Mouse (Mus musculus) megakaryocyte, embryonic 14.5 days (primary cell): ENCODE measurements around the gene Fzd7.

Source experiments
- FLI1 ChIP-seq: IDR thresholded peaks from 2 replicates; pipeline ENCODE4 v1.6.1; 2012; ENCODE audit warnings: low read length, inconsistent platforms, mixed read lengths
- GATA1 ChIP-seq: IDR thresholded peaks from 3 replicates; pipeline ENCODE4 v1.6.1; 2012; ENCODE audit warnings: mixed read lengths, low read length, inconsistent platforms, borderline replicate concordance

DNA sequence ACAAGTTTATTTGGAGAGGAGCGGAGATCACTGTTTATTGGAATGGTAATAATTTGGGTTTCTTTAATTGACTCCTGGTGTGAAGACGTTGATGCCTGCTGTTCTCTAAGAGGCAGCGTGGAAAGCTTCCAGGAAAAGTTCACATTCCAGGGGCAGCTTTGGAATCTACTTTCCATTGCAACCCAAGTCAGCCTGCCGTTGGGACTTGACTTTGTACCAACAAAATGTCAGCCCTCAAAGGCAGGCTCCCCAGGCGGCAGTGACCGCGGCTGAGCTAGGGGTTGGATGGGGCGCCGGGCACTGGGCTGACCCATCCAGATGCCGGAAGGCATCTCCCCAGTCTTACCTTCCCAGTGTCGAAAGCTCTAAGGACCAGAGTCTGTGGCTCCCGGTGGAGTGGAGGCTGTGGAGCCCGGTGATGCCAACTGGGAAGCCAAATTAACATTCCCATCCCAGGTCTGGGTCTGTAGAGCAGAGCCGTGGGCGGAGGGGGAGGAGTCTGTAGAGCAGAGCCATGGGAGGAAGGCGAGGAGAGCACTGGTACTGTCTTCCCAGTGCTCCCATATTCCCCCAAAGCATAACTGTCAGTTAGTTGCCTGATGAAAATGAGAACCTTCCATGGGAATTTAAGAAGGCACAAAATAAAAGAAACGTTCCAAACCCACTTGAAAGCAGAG is 26.4 kb downstream of the Fzd7 start:
- TF ChIP-seq GATA1 = no peak
- no peak for TF ChIP-seq FLI1
